Mouse (Mus musculus) cerebellum, adult 2 months (tissue): ENCODE measurements around the gene Mllt3.

Experiments used
- CTCF ChIP-seq: fragments of 200-500 bp; IDR thresholded peaks from 2 replicates; pipeline ENCODE4 v1.5.1; 2011; ENCODE audit warnings: low read depth, mild to moderate bottlenecking, control low read depth, low read length, moderate library complexity, borderline replicate concordance; ENCODE audit not compliant: insufficient read depth
- POLR2A ChIP-seq: fragments of 200-500 bp; IDR thresholded peaks from 2 replicates; pipeline ENCODE4 v1.6.1; 2011; ENCODE audit warnings: low read length, control low read depth, borderline replicate concordance; ENCODE audit not compliant: insufficient read depth

GRCm38 (mm10) chr4:87883225-87883875 is 149.8 kb downstream of the Mllt3 start:
- TF ChIP-seq POLR2A (no peak), CTCF (no peak)
